Mouse (Mus musculus): ENCODE results near the gene Unc80. TPM values are rescaled to one million over a fixed set of nuclear protein-coding genes. Genes with fewer than 3 reads are reported as not detected.
"Not testable (repeated sequence)": the region's sequence is repeated elsewhere in the genome, so short reads cannot be mapped to it uniquely, and the experiment has no call there.

Unc80 gene
- polyA plus RNA-seq, 1 experiment from 2014 or later, result 0.12 TPM

- no peaks in the 10 kb centered on the region for H3K36me3 ChIP-seq
- H3K4me2 ChIP-seq, result no peak overlapping the region
- H3K9me3 ChIP-seq, result no peaks in the 10 kb centered on the region
- no peak overlapping the region for H3K27ac ChIP-seq (replicated peaks)
- H3K4me1 ChIP-seq, result no peaks in the 10 kb centered on the region
- H3K4me3 ChIP-seq, result no peak overlapping the region
- H3K27me3 ChIP-seq (replicated peaks), result no peaks in the 10 kb centered on the region; the same call in 1 of the 2 replicates
- no peak for ATAC-seq (ENCODE audit: extremely low read depth, insufficient number of reproducible peaks, low FRiP score, low TSS enrichment)
- no peak overlapping the region for H3K9ac ChIP-seq
- WGBS, result 44% methylated on average over 1 of the region's 1 CpGs
Observed at GRCm38 (mm10) chr1:66692308-66692707, 224.1 kb downstream of the Unc80 start.

- no peak overlapping the region for H3K4me3 ChIP-seq
- H3K9ac ChIP-seq, result no peak overlapping the region
- H3K27me3 ChIP-seq (replicated peaks), result no peaks in the 10 kb centered on the region; the same call in 1 of the 2 replicates
- no peak overlapping the region for H3K27ac ChIP-seq (replicated peaks)
- no peaks in the 10 kb centered on the region for H3K9me3 ChIP-seq
- H3K4me2 ChIP-seq, result no peak overlapping the region
- WGBS, result 82% methylated on average over 8 of the region's 8 CpGs
- no peaks in the 10 kb centered on the region for H3K4me1 ChIP-seq
- H3K36me3 ChIP-seq, result no peaks in the 10 kb centered on the region
- no peak for ATAC-seq (ENCODE audit: extremely low read depth, insufficient number of reproducible peaks, low FRiP score, low TSS enrichment)
Observed at GRCm38 (mm10) chr1:66692780-66693392, 224.7 kb downstream of the Unc80 start.

GRCm38 (mm10) chr1:66694266-66694665, 226.1 kb downstream of the Unc80 start:
- no peak for ATAC-seq (ENCODE audit: extremely low read depth, insufficient number of reproducible peaks, low FRiP score, low TSS enrichment)

GRCm38 (mm10) chr1:66695296-66695695, 227.1 kb downstream of the Unc80 start:
- H3K36me3 ChIP-seq, result no peaks in the 10 kb centered on the region
- H3K9me3 ChIP-seq, result no peaks in the 10 kb centered on the region
- no peaks in the 10 kb centered on the region; the same call in 1 of the 2 replicates for H3K27me3 ChIP-seq (replicated peaks)
- no peaks in the 10 kb centered on the region for H3K4me1 ChIP-seq
- H3K4me3 ChIP-seq, result no peak overlapping the region
- ATAC-seq (ENCODE audit: extremely low read depth, insufficient number of reproducible peaks, low FRiP score, low TSS enrichment), result no peak
- WGBS, result 30% methylated on average over 7 of the region's 7 CpGs
- no peak overlapping the region for H3K27ac ChIP-seq (replicated peaks)
- H3K9ac ChIP-seq, result 0 out of 2 replicates have a peak overlapping the region, but pooled peaks have one; percentile 50
- peak overlapping the region; percentile 21; the same call in 1 of the 2 replicates for H3K4me2 ChIP-seq

More at GRCm38 (mm10) chr1:66694266-66694665, 226.1 kb downstream of the Unc80 start:
- Histone ChIP-seq H3K9ac (no peak overlapping the region), H3K27me3 (replicated peaks) (no peaks in the 10 kb centered on the region; the same call in 1 of the 2 replicates), H3K27ac (replicated peaks) (no peak overlapping the region), H3K4me3 (no peak overlapping the region), H3K9me3 (no peaks in the 10 kb centered on the region), H3K4me1 (no peaks in the 10 kb centered on the region), H3K4me2 (no peak overlapping the region), H3K36me3 (no peaks in the 10 kb centered on the region)
- 64% methylated on average over 5 of the region's 5 CpGs for WGBS

- ATAC-seq (ENCODE audit: extremely low read depth, insufficient number of reproducible peaks, low FRiP score, low TSS enrichment); H3K27ac ChIP-seq (replicated peaks); H3K4me2 ChIP-seq; H3K36me3 ChIP-seq; H3K9ac ChIP-seq; H3K9me3 ChIP-seq; H3K27me3 ChIP-seq (replicated peaks); H3K4me3 ChIP-seq: not testable (repeated sequence)
- WGBS, result 83% methylated on average over 10 of the region's 10 CpGs
- H3K4me1 ChIP-seq, result peaks cover 21% of the 10 kb centered on the region
Observed at GRCm38 (mm10) chr1:66699630-66700029, 231.5 kb downstream of the Unc80 start.

- Histone ChIP-seq H3K4me3 (peak overlapping the region; percentile 88), H3K4me1 (peaks cover 22% of the 10 kb centered on the region), H3K4me2 (peak overlapping the region; percentile 71), H3K9ac (no peak overlapping the region), H3K9me3 (no peaks in the 10 kb centered on the region), H3K27ac (replicated peaks) (no peak overlapping the region), H3K36me3 (no peaks in the 10 kb centered on the region), H3K27me3 (replicated peaks) (no peaks in the 10 kb centered on the region)
- WGBS, result 53% methylated on average over 5 of the region's 5 CpGs
- no peak for ATAC-seq (ENCODE audit: extremely low read depth, insufficient number of reproducible peaks, low FRiP score, low TSS enrichment)
Observed at GRCm38 (mm10) chr1:66700149-66700692, 232.1 kb downstream of the Unc80 start.

- ATAC-seq (ENCODE audit: extremely low read depth, insufficient number of reproducible peaks, low FRiP score, low TSS enrichment), result peak; percentile 99
- no peaks in the 10 kb centered on the region for H3K36me3 ChIP-seq
- WGBS, result under 1% methylated on average over 72 of the region's 73 CpGs
- H3K4me2 ChIP-seq, result peak within 1 kb of the TSS; percentile 71
- H3K4me1 ChIP-seq, result peaks cover 22% of the 10 kb centered on the region
- H3K9ac ChIP-seq, result peak within 1 kb of the TSS; percentile 92
- H3K9me3 ChIP-seq, result no peaks in the 10 kb centered on the region
- no peaks in the 10 kb centered on the region for H3K27me3 ChIP-seq (replicated peaks)
- peak within 1 kb of the TSS; percentile 80 for H3K27ac ChIP-seq (replicated peaks)
- H3K4me3 ChIP-seq, result peak within 1 kb of the TSS; percentile 88
Observed at GRCm38 (mm10) chr1:66700693-66701575, 232.8 kb downstream of the Unc80 start, which contains the start of gene Rpe. TSS of gene Rpe (plus strand) at chr1:66700831.

GRCm38 (mm10) chr1:66701576-66701940, 233.4 kb downstream of the Unc80 start:
- WGBS, result 29% methylated on average over 2 of the region's 2 CpGs

GRCm38 (mm10) chr1:66702623-66703345, 234.6 kb downstream of the Unc80 start:
- no peak for ATAC-seq (ENCODE audit: extremely low read depth, insufficient number of reproducible peaks, low FRiP score, low TSS enrichment)
- Histone ChIP-seq H3K27me3 (replicated peaks) (no peaks in the 10 kb centered on the region), H3K9me3 (no peaks in the 10 kb centered on the region), H3K4me3 (no peak overlapping the region), H3K4me2 (peak overlapping the region; percentile 71), H3K9ac (no peak overlapping the region), H3K36me3 (peaks cover 13% of the 10 kb centered on the region), H3K4me1 (peaks cover 22% of the 10 kb centered on the region), H3K27ac (replicated peaks) (no peak overlapping the region)
- WGBS, result 71% methylated on average over 4 of the region's 4 CpGs

More at GRCm38 (mm10) chr1:66701576-66701940, 233.4 kb downstream of the Unc80 start:
- H3K9ac ChIP-seq, result peak overlapping the region; percentile 92
- peaks cover 4% of the 10 kb centered on the region for H3K36me3 ChIP-seq
- H3K4me3 ChIP-seq, result peak overlapping the region; percentile 88
- H3K4me1 ChIP-seq, result peaks cover 22% of the 10 kb centered on the region
- H3K27ac ChIP-seq (replicated peaks), result no peak overlapping the region
- no peaks in the 10 kb centered on the region for H3K9me3 ChIP-seq
- no peak for ATAC-seq (ENCODE audit: extremely low read depth, insufficient number of reproducible peaks, low FRiP score, low TSS enrichment)
- no peaks in the 10 kb centered on the region for H3K27me3 ChIP-seq (replicated peaks)
- peak overlapping the region; percentile 71 for H3K4me2 ChIP-seq

- Histone ChIP-seq H3K27me3 (replicated peaks) (no peaks in the 10 kb centered on the region), H3K9me3 (no peaks in the 10 kb centered on the region), H3K4me2 (peak overlapping the region; percentile 36), H3K4me3 (no peak overlapping the region), H3K36me3 (peaks cover 26% of the 10 kb centered on the region), H3K27ac (replicated peaks) (no peak overlapping the region), H3K4me1 (peaks cover 22% of the 10 kb centered on the region), H3K9ac (0 out of 2 replicates have a peak overlapping the region, but pooled peaks have one; percentile 24)
- no peak for ATAC-seq (ENCODE audit: extremely low read depth, insufficient number of reproducible peaks, low FRiP score, low TSS enrichment)
- WGBS, result 45% methylated on average over 6 of the region's 6 CpGs
Observed at GRCm38 (mm10) chr1:66704523-66704922, 236.4 kb downstream of the Unc80 start.

- H3K4me1 ChIP-seq, result no peaks in the 10 kb centered on the region
- no peak for ATAC-seq (ENCODE audit: extremely low read depth, insufficient number of reproducible peaks, low FRiP score, low TSS enrichment)
- H3K9ac ChIP-seq, result no peak overlapping the region
- no peaks in the 10 kb centered on the region for H3K27me3 ChIP-seq (replicated peaks)
- no peak overlapping the region for H3K27ac ChIP-seq (replicated peaks)
- WGBS, result 87% methylated on average over 3 of the region's 3 CpGs
- peaks cover 71% of the 10 kb centered on the region for H3K36me3 ChIP-seq
- no peaks in the 10 kb centered on the region for H3K9me3 ChIP-seq
- no peak overlapping the region for H3K4me2 ChIP-seq
- H3K4me3 ChIP-seq, result no peak overlapping the region
Observed at GRCm38 (mm10) chr1:66712859-66713258, 244.7 kb downstream of the Unc80 start.

Data from heart, embryonic 13.5 days (tissue).